Mouse (Mus musculus): Measurements from ENCODE around the gene Nipa2. TPM values are rescaled to one million over a fixed set of nuclear protein-coding genes. Genes with fewer than 3 reads are reported as not detected.

Gene Nipa2
- total RNA-seq (2021) = 10 to 100 TPM; 31.5 to 32.4 TPM
- long read RNA-seq, experiment 1, transcript Nipa2-202 (6 exons, 3,039 nt) = minor isoform, 6 of 20 reads
- long read RNA-seq, experiment 1, transcript Nipa2-201 (7 exons, 3,197 nt) = major isoform, 13 of 20 reads
- long read RNA-seq, experiment 1, partial matches to known transcripts = 0 of 20 reads
- long read RNA-seq, experiment 1, other reads (novel, unspliced or antisense) = 1 of 20 reads
- long read RNA-seq, experiment 2, transcript Nipa2-201 (7 exons, 3,197 nt) = major isoform, 13 of 17 reads
- long read RNA-seq, experiment 2, partial matches to known transcripts = 0 of 17 reads
- long read RNA-seq, experiment 2, other reads (novel, unspliced or antisense) = 3 of 17 reads

DNA sequence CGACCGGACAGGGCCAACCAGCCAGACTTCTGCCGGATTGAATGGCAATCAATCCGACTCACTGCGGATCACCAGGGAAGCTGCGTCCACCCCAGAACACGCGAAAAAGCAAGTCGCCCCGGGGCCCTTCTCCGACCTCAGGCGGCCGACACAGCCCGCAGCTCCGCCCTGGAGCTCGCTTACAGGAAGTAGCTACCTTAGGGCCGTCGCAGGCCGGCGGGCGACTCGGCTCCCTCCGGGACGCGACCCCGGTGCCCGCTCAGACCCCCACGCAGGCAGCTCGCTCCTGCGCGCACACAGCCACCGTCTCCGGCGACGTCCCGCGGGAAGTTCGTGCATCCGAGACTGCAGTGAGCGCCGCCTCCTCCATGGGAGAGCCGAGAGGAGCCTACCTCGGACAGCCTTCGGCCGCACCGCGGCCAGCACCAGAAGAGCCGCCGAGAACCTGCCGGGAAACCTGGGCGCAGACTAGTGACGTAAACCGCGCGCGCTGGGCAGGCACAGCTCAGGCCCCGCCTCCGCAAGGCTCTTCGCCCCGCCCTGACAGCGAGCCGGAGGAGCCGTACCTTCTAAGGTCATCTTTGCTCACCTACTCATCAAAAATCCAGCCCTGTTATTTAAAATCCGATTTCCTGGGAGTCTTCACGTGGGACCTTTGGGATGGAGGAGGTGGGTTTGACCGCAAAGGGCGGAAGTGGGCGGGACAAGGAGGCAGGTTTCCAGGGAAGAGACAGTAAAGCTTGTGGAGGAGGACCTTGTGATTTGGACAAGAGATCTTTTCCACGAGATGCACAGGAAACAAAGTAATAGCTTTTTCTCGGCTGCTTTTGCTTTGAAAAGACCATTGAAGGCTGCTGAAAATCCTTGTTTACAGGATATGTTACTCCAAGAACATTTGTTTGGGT, at the start of gene Nipa2:
Nipa2 (minus strand) TSS at position 473 of the 905 bp plus-strand sequence.
- DNase-seq (ENCODE audit: low spot score in 2 of 2) = peak; percentile 85 to 95

DNA sequence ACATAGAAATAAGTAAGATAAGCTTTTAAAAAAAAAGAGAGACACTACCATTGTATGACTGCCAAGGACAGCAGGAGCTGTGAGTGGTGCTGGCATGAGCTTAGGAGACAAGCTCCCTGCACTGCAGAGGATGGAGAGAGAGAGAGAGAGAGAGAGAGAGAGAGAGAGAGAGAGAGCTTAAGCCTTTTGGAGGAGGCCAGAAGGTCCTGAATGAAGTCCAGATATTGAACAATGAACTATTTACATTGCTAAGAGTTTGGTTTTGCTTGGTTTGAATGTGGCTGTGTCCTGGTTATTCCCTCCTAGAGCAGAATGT, 48.7 kb upstream of the Nipa2 start:
- no peak for DNase-seq (ENCODE audit: low spot score in 2 of 2)

DNA sequence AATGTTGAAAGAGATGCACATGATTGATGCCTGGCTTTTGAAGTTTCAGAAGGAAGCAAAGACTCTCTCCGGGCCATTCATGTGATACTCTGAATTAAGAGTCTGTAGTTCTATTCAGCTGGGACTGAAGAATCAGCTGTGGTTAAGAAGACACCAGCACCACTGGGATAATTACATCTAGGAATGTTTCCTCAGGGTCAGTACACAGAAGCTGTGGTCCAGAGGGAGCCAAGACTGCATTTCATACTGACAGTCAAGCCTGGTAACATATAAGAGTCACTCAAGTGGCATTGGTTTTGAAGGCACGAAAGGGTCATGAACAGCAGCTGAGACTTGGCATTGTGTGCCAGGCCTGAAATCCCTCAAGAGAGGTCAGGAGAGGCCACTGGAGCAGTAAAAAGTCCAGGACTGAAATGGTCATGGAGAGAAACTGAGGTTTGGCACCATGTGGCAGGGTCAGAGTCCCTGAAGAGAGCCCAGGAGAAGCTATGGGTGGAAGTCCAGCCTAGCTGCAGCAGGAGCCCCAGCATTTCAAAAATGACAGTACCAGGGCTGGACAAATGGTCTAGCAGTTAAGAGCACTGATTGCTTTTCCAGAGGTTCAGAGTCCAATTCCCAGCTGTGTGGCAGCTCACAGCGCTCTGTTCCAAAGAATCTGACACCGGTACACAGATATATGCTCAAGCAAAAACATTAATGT, 48.2 kb upstream of the Nipa2 start:
- no peak for DNase-seq (ENCODE audit: low spot score in 2 of 2)

DNA sequence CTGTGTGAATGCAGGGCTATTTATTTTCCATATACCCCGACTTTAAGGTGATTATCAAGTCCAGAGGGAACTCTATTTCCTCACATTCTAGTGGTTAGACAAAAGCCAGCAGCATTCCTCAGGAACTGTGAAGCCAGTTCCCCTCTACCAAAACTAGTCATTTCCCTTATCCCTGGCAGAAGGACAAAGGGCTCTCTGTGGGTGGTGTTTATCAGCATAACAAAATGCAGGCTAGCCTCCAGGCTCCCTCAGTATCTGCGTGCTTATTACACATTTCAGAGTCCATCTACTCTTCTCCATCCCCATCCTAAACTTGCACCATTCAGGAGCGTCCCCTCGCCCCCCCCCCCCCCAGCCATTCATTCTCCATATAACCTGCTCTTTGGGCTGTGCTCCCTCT, 36.7 kb upstream of the Nipa2 start:
- DNase-seq (ENCODE audit: low spot score in 2 of 2) = no peak

DNA sequence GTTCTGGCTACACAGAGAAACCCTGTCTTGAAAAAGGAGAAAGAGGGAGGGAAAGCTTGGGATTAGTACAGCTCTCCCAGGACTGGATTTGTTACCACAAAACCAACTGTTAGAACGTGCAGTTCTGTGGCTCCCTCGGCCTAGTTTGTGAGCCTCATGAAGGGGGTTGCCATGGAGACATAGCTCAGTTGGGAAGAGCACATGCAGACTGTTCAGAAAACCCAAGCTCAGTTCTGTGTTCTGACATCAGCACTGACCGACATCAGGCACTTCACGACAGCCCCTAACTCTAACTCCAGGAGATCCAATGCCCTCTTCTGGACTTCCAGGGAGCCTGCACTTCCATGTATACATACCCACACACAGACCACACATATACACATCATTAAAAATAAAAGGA, 32.7 kb upstream of the Nipa2 start:
- no peak for DNase-seq (ENCODE audit: low spot score in 2 of 2)

DNA sequence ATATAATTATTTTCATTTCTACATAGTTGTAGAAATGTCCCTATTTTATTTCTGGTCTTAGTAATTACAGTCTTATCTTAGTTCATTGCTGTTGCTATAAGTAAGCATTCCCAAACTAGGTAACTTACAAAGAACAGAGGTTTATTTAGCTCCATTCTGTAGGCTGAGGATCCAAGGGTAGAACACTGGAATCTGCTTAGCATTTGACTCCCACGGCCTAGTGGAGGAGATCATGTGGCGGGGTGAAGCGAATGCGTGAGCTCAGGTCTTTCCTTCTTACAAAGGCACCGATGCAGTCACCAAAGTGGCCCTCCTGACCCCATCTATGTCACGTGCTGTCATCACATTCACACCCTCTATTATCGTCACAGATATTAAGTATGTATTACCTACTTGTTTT, 29.6 kb upstream of the Nipa2 start:
- DNase-seq (ENCODE audit: low spot score in 2 of 2) = no peak

DNA sequence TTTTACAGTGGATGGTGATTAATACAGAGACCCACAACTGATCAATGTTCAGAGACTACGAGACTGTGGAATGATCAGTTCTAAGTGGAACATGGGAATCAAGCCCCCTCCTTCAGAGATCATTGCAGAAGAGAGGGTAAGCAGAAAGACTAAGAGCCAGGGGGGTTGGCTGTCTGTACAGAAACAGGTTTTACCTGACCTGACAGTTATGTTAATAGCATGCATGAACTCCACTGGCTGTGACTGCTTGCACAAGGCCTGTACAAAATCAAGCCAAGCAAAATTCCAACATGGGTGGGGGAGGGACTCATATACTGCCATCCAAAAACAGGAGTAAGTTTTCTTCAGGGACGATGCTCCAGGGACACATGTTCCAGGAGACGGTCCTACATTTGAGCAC, 28.9 kb upstream of the Nipa2 start:
- DNase-seq (ENCODE audit: low spot score in 2 of 2) = no peak

DNA sequence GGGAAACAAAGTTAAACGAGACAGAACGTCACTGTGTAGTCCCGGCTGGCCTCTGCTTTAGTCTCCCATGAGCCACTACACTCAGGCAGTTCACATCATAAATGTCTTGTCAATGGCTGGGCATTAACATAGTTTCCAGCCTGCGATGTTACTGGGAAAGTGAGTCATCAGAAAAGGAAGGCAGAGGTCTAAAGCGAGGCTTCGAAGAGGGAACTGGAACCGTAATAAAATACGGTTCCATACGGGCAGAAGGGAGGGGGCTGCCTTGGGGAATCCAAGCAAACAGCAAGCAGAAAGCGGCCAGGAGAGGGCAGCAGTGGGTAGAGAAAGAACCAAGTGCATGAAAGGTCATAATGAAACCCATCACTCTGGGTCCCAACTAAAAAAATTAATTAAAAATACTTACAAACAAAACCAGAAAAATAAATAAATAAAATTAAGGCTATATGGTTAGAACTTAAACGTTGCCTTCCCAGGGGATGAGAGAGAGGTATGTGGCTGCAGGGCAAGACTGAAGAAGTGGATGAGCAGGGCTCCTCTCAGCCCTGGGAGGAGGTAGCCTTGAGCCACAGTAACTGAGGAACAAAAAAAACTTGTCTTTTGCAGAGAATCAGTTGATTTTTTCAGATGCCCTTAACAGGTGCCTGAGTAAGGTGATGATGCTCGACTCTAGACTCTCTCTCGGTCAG, 24.4 kb upstream of the Nipa2 start:
- DNase-seq (ENCODE audit: low spot score in 2 of 2) = peak; percentile 54 to 80

DNA sequence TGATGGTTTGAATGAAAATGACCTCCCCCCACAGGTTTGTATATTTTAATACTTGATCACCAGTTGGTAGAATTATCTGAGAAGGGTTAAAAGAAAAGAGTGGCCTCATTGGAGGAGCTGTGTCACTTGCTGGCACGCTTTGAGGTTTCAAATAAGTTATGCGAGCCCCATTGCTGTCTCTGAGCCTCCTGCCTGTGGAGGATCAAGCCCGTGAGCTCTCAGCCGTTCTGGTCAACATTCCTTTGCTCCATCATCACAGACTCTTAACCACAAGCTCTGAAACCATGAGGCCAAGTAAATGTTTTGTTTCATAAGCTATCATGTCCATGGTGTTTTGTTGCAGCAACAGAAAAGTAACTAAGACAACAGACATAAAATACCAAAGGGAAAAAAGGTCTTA, 22.5 kb upstream of the Nipa2 start:
- no peak for DNase-seq (ENCODE audit: low spot score in 2 of 2)

DNA sequence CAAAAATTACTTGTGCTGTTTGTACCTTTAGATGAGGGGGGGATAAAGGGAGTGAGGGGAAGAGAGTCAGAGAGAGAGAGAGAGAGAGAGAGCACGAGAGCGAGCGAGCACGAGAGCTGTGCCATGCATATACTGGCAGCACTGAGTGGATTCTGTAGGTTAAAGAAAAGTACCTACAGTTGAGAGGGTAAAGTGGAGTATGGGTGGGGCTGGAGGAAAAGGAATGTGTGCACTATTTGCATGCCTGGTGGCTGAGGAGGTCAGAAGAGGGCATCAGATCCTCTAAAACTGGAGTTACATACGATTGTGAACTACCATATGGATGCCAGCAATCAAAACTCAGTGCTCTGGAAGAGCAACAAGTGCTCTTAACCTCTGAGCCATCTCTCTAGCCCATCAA, 20.8 kb upstream of the Nipa2 start:
- DNase-seq (ENCODE audit: low spot score in 2 of 2) = no peak

DNA sequence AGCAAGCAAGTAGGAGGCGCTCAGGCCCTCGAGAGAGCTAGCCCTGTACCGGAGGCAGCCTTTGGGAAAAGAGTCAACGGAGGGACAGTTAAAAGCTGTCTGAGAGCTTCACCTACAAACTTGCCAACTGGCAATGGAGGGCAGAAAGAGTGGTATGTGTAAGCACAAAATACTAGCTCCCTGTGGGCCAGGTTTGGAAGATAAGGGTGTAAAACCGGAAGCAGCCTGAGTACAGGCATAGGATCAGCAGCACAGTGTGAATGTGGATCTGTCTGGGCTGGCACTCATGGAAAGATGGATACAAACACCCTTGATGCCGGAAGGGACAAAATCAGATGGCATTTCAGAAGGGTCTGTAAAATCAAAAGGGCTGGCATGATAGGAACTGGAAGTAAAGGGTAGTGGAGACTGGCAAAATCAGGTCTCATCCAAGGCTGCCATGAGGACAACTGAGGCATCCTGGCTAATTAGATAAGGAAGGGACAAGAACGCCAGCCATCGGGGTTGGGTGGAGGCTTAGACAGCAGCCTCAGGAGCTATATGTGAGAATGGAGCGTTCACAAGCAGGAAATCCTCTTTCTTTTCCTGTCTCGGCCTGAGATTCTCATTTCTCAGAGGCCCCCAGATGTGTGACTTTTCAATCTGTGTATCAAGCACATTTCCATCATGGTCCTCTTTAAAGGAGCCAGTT, 19.9 kb upstream of the Nipa2 start:
- no peak for DNase-seq (ENCODE audit: low spot score in 2 of 2)

DNA sequence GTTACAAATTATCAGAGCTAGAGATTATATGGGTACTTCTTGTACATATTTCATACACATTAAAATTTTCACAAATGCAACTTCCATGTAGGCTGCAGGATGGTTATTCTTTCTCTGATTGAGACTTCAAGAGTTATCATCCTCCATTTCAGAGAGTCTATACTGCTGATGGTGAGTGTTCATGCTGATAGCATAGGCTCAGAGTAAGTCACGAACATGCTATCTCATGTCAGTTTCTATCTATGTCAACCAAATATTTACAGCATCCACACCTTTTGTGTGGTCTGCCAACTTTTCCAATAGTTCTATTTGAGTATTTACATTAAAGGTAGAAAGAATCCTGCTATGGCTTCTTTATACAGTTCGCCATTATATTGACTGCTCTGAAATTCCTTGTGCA, 19.2 kb upstream of the Nipa2 start:
- no peak for DNase-seq (ENCODE audit: low spot score in 2 of 2)

DNA sequence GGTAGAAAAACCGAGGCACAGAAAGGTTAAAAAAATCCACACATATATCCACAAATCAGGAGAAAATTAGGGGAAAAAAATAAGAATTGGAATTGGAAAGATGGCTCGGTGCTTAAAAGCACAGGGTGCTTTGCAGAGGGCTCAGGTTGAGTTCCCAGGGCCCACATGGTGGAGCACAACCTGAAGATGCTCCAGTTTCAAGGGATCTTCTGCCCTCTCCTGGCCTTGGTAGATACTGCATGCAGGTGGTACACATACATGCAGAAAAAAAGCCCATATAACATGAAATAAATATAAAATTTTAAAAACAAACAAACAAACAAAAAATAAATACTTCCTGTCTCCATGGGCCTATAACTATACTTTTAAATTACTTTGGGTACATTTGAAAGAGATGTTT, 12.2 kb upstream of the Nipa2 start:
- no peak for DNase-seq (ENCODE audit: low spot score in 2 of 2)

DNA sequence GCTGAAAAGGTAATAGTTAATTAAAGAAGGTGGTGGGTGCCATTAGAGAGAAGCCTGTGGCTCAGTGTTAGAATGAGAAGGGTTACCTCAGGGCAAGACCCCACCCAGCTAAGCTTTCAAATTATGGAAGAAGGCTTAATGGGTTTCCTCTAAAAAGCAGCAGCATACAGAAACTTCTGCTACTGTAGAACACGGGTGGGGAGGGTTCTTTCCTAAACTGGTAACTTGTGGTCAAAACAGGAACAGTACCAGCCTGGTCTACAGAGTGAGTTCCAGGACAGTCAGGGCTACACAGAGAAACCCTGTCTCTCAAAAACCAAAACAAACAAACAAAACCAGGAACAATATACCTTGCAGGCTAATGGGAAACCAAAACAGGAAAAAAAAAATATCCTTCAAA, 7.1 kb upstream of the Nipa2 start:
- no peak for DNase-seq (ENCODE audit: low spot score in 2 of 2)

DNA sequence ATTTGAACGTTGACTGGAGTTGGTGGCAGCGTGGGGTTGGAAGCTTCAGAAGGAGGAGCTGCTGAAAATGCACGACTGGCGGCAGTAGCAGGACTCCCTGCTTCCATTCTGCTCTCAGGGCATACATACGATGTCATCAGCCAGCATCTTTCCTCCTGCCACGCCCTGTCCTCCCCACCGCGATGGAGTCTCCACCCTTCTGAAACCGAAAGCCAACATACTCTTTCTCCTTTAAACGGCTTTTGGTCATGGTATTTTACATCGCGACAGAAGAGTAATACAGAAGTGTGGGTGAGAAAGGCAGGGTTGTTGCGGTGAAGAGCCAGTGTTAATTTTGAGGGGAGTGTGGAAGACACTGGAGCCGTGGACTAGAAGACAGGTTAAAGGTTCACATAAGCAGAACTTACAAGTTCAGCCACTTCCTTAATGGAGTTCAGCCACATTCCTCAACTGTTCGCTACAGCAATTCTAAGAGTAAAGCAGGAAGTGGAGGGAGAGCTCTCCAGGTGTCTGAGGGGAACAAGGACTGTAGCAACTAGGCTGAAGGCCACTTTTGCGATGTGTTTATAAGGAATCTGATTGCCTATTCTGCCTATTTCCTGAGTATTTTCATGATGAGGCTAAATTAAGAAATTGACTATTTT, 6.1 kb upstream of the Nipa2 start:
- no peak for DNase-seq (ENCODE audit: low spot score in 2 of 2)

DNA sequence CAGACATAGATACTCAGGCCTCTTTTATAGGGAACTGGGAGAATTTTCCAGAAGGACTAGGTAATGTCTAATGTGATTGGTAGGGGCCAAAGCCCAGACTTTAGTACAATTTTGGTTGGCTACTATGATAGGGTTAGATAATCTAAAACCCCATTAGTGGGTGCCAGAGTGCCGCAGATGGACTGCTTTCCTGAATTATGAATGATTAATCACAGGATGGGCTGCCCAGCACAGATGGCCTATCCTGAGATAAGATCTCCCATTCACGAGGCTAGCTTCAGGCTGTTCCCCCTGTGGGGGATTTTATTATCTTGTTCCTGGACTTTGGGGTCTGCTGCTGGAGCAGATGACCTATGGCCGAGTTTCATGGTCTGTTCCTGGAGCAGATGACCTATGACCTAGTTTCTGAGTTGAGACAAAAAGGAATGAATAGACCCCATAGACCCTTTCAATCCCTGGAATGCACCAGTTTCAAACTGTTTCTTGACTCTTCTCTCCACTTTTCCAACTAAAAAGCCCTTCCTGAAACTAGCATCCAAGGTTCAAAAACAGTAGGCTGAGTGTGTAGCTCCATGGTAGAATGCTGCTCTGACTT, 4.7 kb upstream of the Nipa2 start:
- no peak for DNase-seq (ENCODE audit: low spot score in 2 of 2)

DNA sequence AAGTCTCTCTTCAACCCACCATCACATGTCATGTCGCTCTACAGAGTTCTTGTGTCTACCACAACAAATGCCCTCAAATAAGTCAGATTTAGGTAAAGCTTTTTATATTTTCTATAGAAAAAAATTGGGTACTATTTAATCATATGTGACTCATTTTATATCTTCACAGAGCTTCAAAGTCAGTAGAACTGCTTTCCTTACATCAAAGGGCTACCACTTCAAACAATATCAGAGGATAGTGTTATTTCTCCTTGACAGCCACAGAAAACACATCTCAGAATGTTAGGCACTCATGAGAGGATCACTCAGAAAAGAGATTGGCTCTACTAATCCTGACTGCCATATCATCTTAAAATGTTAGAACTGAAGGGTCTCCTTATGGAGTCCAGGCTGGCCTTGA, 1.8 kb downstream of the Nipa2 start:
- no peak for DNase-seq (ENCODE audit: low spot score in 2 of 2)

DNA sequence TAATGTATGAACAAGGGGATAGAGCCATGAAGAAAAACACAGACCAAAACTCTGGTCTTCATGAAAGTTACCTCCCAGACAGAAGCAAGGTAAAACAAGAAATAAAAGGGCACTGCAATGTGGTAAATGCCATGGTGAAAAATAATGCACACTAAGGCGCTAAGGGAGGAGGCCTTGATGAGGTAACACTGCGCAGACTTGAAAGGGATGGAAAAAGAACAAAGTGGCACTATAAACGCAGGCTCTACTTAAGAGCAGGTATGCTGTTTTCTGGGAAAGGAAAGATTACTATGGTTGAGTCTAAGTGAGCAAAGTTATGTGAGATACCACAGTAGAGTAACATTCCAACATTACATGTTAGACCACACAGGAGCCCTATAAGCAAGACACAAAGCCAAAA, 2.5 kb downstream of the Nipa2 start:
- DNase-seq (ENCODE audit: low spot score in 2 of 2) = no peak

DNA sequence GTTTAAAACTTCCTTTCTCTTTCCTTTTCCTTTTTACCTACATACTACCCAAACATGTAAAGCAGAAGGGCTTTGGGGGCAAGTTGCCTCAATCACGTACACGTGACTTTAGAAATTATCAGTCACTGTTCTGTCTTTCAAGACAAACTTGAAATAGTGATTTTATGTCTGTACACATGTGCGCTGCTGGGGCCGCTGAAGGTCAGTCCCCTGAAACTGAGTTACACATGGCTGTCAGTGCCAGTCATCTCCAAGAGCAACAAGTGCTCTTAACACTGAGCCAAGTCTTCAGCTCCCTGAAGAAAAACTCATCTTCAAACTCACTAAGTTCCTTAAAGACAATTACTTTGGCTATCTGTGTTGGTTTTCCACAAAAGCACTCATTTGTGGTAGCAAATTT, 4.4 kb downstream of the Nipa2 start:
- no peak for DNase-seq (ENCODE audit: low spot score in 2 of 2)

DNA sequence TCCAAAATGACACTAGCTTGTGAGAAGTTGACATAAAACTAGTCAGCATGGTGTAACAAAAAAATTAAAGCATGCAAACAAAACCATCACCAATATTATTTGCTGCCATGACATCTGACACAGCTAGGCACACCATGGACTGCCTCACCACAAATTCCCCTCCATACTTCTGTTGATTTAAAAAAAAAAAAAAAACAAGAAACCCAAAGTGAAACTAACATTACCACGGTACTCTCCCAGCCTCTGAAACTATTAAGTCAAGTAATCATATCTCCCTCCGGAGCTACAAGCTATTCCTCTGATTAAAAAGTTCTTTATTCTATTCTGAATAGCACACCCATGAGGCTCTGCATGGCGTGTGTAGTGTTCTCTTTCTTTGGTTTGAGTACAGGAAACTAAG, 5.1 kb downstream of the Nipa2 start:
- no peak for DNase-seq (ENCODE audit: low spot score in 2 of 2)
